Mouse (Mus musculus) ES-E14 (cell line): ENCODE data around the gene Fam228a. TPM values are rescaled to one million over a fixed set of nuclear protein-coding genes. Genes with fewer than 3 reads are reported as not detected.

Source experiments
- DNase-seq: peaks from one replicate; pipeline ENCODE4 v3.0.0-alpha.2; 2013; ENCODE audit warnings: low read depth, low spot score
- H3K27ac ChIP-seq: 2 replicates; pipeline ENCODE4 v1.5.1; 2012; ENCODE audit warnings: low read depth, mild to moderate bottlenecking, low read length, moderate library complexity, mixed read lengths; ENCODE audit not compliant: poor library complexity, insufficient read depth, severe bottlenecking
- H3K36me3 ChIP-seq: 2 replicates; pipeline ENCODE4 v1.6.1; 2012; ENCODE audit warnings: mild to moderate bottlenecking, low read length, moderate library complexity, mixed read lengths; ENCODE audit not compliant: control insufficient read depth, poor library complexity, insufficient read depth, severe bottlenecking
- H3K4me1 ChIP-seq, 2 experiments: fragments of 150-350 bp in 1 of 2; sonication (generic) in 1 of 2; 2 replicates each; pipeline ENCODE4 v1.6.1; 2012; ENCODE audit warnings: low read length in 2 of 2, mild to moderate bottlenecking in 1 of 2, mixed read lengths in 1 of 2; ENCODE audit not compliant: control insufficient read depth in 2 of 2, insufficient read depth in 2 of 2, poor library complexity in 1 of 2
- H3K4me3 ChIP-seq, 2 experiments: fragments of 150-350 bp in 1 of 2; sonication (generic) in 1 of 2; 2 replicates each; pipeline ENCODE4 v1.5.1; 2012; ENCODE audit warnings: low read length in 2 of 2, low read depth in 1 of 2, mild to moderate bottlenecking in 1 of 2, mixed read lengths in 1 of 2; ENCODE audit not compliant: insufficient read depth in 1 of 2, poor library complexity in 1 of 2, severe bottlenecking in 1 of 2
- H3K9ac ChIP-seq: 2 replicates; pipeline ENCODE4 v1.6.1; 2012; ENCODE audit warnings: low read depth, mild to moderate bottlenecking, low read length, mixed read lengths; ENCODE audit not compliant: poor library complexity, insufficient read depth, severe bottlenecking
- H3K9me3 ChIP-seq: fragments of 150-350 bp; sonication (generic); 2 replicates; pipeline ENCODE4 v1.6.1; 2012; ENCODE audit warnings: low read depth, mild to moderate bottlenecking, low read length; ENCODE audit not compliant: control insufficient read depth, insufficient read depth
- CHD2 ChIP-seq: IDR thresholded peaks from 2 replicates; pipeline ENCODE4 v1.6.1; 2014; ENCODE audit warnings: mild to moderate bottlenecking, low read depth, low read length, inconsistent platforms
- HCFC1 ChIP-seq: IDR thresholded peaks from 2 replicates; pipeline ENCODE4 v1.6.1; 2012; ENCODE audit warnings: low read length, inconsistent platforms, borderline replicate concordance; ENCODE audit not compliant: insufficient read depth
- MAFK ChIP-seq: IDR thresholded peaks from 2 replicates; pipeline ENCODE4 v1.6.1; 2014; ENCODE audit warnings: mild to moderate bottlenecking, low read depth, low read length, inconsistent platforms; ENCODE audit not compliant: insufficient read depth
- ZC3H11A ChIP-seq: IDR thresholded peaks from 2 replicates; pipeline ENCODE4 v1.6.1; 2012; ENCODE audit warnings: low read depth, mild to moderate bottlenecking, inconsistent platforms, low read length, borderline replicate concordance
- ZNF384 ChIP-seq: IDR thresholded peaks from 2 replicates; pipeline ENCODE4 v1.6.1; 2012; ENCODE audit warnings: low read depth, low read length, inconsistent platforms
- in situ Hi-C, 2 experiments: fragments of 600-800 bp; cut with MboI; formaldehyde crosslinking; loops; one replicate each; pipeline ENCODE4 v1.15.1; 2025; ENCODE audit warnings: low sequenced_read_pairs in 2 of 2, inconsistent platforms in 1 of 2; ENCODE audit not compliant: unreplicated experiment in 2 of 2
- total RNA-seq: library from RNA; depleted of rRNA; stranded (reverse); fragments of 300-350 nt; gene quantifications from 2 replicates; pipeline ENCODE4 v1.2.3, GENCODE M21; 2012; rRNA removed

Gene Fam228a
- total RNA-seq, 1 experiment, result 0.31 TPM

- DNase-seq, result no peak
- Histone ChIP-seq H3K4me3 (no peak overlapping the region), H3K36me3 (peaks cover 5% of the 10 kb centered on the region), H3K9ac (no peak overlapping the region), H3K27ac (no peak overlapping the region), H3K9me3 (no peaks in the 10 kb centered on the region), H3K4me1 (no peaks in the 10 kb centered on the region)
- in situ Hi-C loops, result no loop called here
- TF ChIP-seq ZC3H11A (no peak), CHD2 (no peak), ZNF384 (no peak), MAFK (no peak), HCFC1 (no peak)
Measured at GRCm38 (mm10) chr12:4676336-4676735, 61.9 kb downstream of the Fam228a start.

GRCm38 (mm10) chr12:4665675-4666037, 72.6 kb downstream of the Fam228a start:
- Histone ChIP-seq H3K27ac (no peak overlapping the region), H3K36me3 (peaks cover 5% of the 10 kb centered on the region; the same call in 1 of the 2 replicates), H3K4me1 (no peaks in the 10 kb centered on the region), H3K9ac (no peak overlapping the region), H3K9me3 (no peaks in the 10 kb centered on the region), H3K4me3 (no peak overlapping the region)
- TF ChIP-seq ZC3H11A, result no peak
- no peak for DNase-seq
- in situ Hi-C loops, result no loop called here

- no peaks in the 10 kb centered on the region for H3K9me3 ChIP-seq
- H3K9ac ChIP-seq, result no peak overlapping the region
- DNase-seq, result no peak
- H3K4me3 ChIP-seq, result no peak overlapping the region
- in situ Hi-C loops, result no loop called here
- no peak for TF ChIP-seq HCFC1
- no peak for TF ChIP-seq MAFK
- no peak for TF ChIP-seq ZC3H11A
- TF ChIP-seq ZNF384, result no peak
- TF ChIP-seq CHD2, result no peak
- no peak overlapping the region for H3K27ac ChIP-seq
- H3K4me1 ChIP-seq, result no peaks in the 10 kb centered on the region
- H3K36me3 ChIP-seq, result peaks cover 5% of the 10 kb centered on the region; the same call in 1 of the 2 replicates
Measured at GRCm38 (mm10) chr12:4664929-4665674, 73.1 kb downstream of the Fam228a start.

Other genes starting within 250 kb of the Fam228a start
- gene Itsn2, start 145.8 kb downstream of the Fam228a start, total RNA-seq, result 35.2 and 35.4 TPM in 2 replicates
- not detected in 2 replicates for gene Gm3625, start 145.5 kb downstream of the Fam228a start, total RNA-seq
- 0.26 and 1.8 TPM in 2 replicates for gene Pfn4, start 30.6 kb upstream of the Fam228a start, total RNA-seq
- 3.0 and 4.0 TPM in 2 replicates for gene Fam228b, start 30.8 kb upstream of the Fam228a start, total RNA-seq
- 79.9 and 119 TPM in 2 replicates for gene Sf3b6, start 79.1 kb upstream of the Fam228a start, total RNA-seq
- gene Fkbp1b, start 103.2 kb upstream of the Fam228a start, total RNA-seq, result 4.1 and 5.7 TPM in 2 replicates
- 17.1 and 19.5 TPM in 2 replicates for gene Wdcp, start 104.9 kb upstream of the Fam228a start, total RNA-seq
- gene Mfsd2b, start 135.9 kb upstream of the Fam228a start, total RNA-seq, result 2.4 and 3.2 TPM in 2 replicates
- 67.8 and 93.7 TPM in 2 replicates for gene Ubxn2a, start 169.3 kb upstream of the Fam228a start, total RNA-seq
- 16.8 and 22.4 TPM in 2 replicates for gene Atad2b, start 178.9 kb upstream of the Fam228a start, total RNA-seq